Mouse (Mus musculus) MEL (cell line): ENCODE data around the gene Tmem177. TPM values are rescaled to one million over a fixed set of nuclear protein-coding genes. Genes with fewer than 3 reads are reported as not detected.

Experiments
- DNase-seq: peaks from one replicate; pipeline ENCODE4 v3.0.0; 2011; ENCODE audit warnings: low read depth, low spot score
- H3K27ac ChIP-seq: 2 replicates; pipeline ENCODE4 v1.5.1; 2012; ENCODE audit warnings: low read depth, mild to moderate bottlenecking, control low read depth, low read length, moderate library complexity; ENCODE audit not compliant: control insufficient read depth
- H3K27me3 ChIP-seq, 2 experiments: fragments of 150-350 bp in 1 of 2; sonication (generic) in 1 of 2; 2 replicates each; pipeline ENCODE4 v1.6.1; 2012; ENCODE audit warnings: low read length in 2 of 2, mild to moderate bottlenecking in 2 of 2, improper control_type of control experiment in 1 of 2, moderate library complexity in 1 of 2; ENCODE audit not compliant: insufficient read depth in 2 of 2, control insufficient read depth in 1 of 2
- H3K36me3 ChIP-seq, 2 experiments: 2 replicates each; pipeline ENCODE4 v1.6.1; 2012 to 2014; ENCODE audit warnings: low read length in 2 of 2, improper control_type of control experiment in 1 of 2, inconsistent platforms in 1 of 2, mild to moderate bottlenecking in 1 of 2; ENCODE audit not compliant: insufficient read depth in 2 of 2, control insufficient read depth in 1 of 2
- H3K4me1 ChIP-seq, 2 experiments: fragments of 150-350 bp in 1 of 2; sonication (generic) in 1 of 2; 2 replicates each; pipeline ENCODE4 v1.6.1; 2012; ENCODE audit warnings: low read length in 2 of 2, improper control_type of control experiment in 1 of 2, mild to moderate bottlenecking in 1 of 2; ENCODE audit not compliant: insufficient read depth in 2 of 2, control insufficient read depth in 1 of 2
- H3K4me3 ChIP-seq, 2 experiments: fragments of 150-350 bp in 1 of 2; sonication (generic) in 1 of 2; 2 replicates each; pipeline ENCODE4 v1.5.1; 2012; ENCODE audit warnings: low read depth in 2 of 2, low read length in 2 of 2, mild to moderate bottlenecking in 2 of 2, moderate library complexity in 2 of 2, control low read depth in 1 of 2, improper control_type of control experiment in 1 of 2; ENCODE audit not compliant: control insufficient read depth in 1 of 2, insufficient read depth in 1 of 2
- H3K79me2 ChIP-seq: 2 replicates; pipeline ENCODE4 v1.6.1; 2012; ENCODE audit warnings: mild to moderate bottlenecking, low read length, moderate library complexity; ENCODE audit not compliant: control insufficient read depth, poor library complexity, insufficient read depth
- H3K9ac ChIP-seq: 2 replicates; pipeline ENCODE4 v1.6.1; 2012; ENCODE audit warnings: low read depth, mild to moderate bottlenecking, control low read depth, low read length, moderate library complexity; ENCODE audit not compliant: control insufficient read depth, poor library complexity, severe bottlenecking
- H3K9me3 ChIP-seq: fragments of 150-350 bp; sonication (generic); replicated peaks from 2 replicates; pipeline ENCODE4 v1.6.1; 2012; ENCODE audit warnings: mild to moderate bottlenecking, low read length, improper control_type of control experiment, moderate library complexity; ENCODE audit not compliant: insufficient read depth
- CHD1 ChIP-seq: IDR thresholded peaks from 2 replicates; pipeline ENCODE4 v1.6.1; 2012; ENCODE audit warnings: low read depth, mild to moderate bottlenecking, inconsistent platforms, low read length, improper control_type of control experiment
- CTCF ChIP-seq, 3 experiments: IDR thresholded peaks in 2 of 3; conservative IDR thresholded peaks in 1 of 3; 2 replicates each; pipeline ENCODE4 v1.5.1; 2011 to 2012; ENCODE audit warnings: low read length in 3 of 3, low read depth in 2 of 3, mild to moderate bottlenecking in 2 of 3, improper control_type of control experiment in 1 of 3, inconsistent platforms in 1 of 3, mixed read lengths in 1 of 3, moderate library complexity in 1 of 3; ENCODE audit not compliant: control insufficient read depth in 1 of 3, insufficient read depth in 1 of 3, poor library complexity in 1 of 3, severe bottlenecking in 1 of 3
- E2F4 ChIP-seq: IDR thresholded peaks from 2 replicates; pipeline ENCODE4 v1.6.1; 2011; ENCODE audit warnings: low read depth, low read length, improper control_type of control experiment, borderline replicate concordance
- ELF1 ChIP-seq: IDR thresholded peaks from 2 replicates; pipeline ENCODE4 v1.6.1; 2014; ENCODE audit warnings: low read depth, mild to moderate bottlenecking, inconsistent platforms, low read length, improper control_type of control experiment, moderate library complexity
- ETS1 ChIP-seq: IDR thresholded peaks from 2 replicates; pipeline ENCODE4 v1.6.1; 2012; ENCODE audit warnings: low read depth, mild to moderate bottlenecking, inconsistent platforms, low read length, improper control_type of control experiment, moderate library complexity
- GATA1 ChIP-seq: IDR thresholded peaks from 2 replicates; pipeline ENCODE4 v1.6.1; 2011; ENCODE audit warnings: low read depth, low read length, improper control_type of control experiment
- HCFC1 ChIP-seq: IDR thresholded peaks from 2 replicates; pipeline ENCODE4 v1.6.1; 2012; ENCODE audit warnings: low read depth, mild to moderate bottlenecking, inconsistent platforms, low read length, improper control_type of control experiment, moderate library complexity
- MAX ChIP-seq: IDR thresholded peaks from 2 replicates; pipeline ENCODE4 v1.6.1; 2011; ENCODE audit warnings: low read length, improper control_type of control experiment
- MAZ ChIP-seq: IDR thresholded peaks from 2 replicates; pipeline ENCODE4 v1.6.1; 2012; ENCODE audit warnings: low read depth, mild to moderate bottlenecking, inconsistent platforms, low read length, improper control_type of control experiment
- MEF2A ChIP-seq: IDR thresholded peaks from 2 replicates; pipeline ENCODE4 v1.6.1; 2014; ENCODE audit warnings: low read depth, mild to moderate bottlenecking, inconsistent platforms, low read length, improper control_type of control experiment; ENCODE audit not compliant: poor library complexity, insufficient replicate concordance, severe bottlenecking; ENCODE audit errors: extremely low read depth
- MXI1 ChIP-seq: IDR thresholded peaks from 2 replicates; pipeline ENCODE4 v1.6.1; 2011; ENCODE audit warnings: mild to moderate bottlenecking, low read depth, low read length, improper control_type of control experiment
- MYB ChIP-seq: IDR thresholded peaks from 2 replicates; pipeline ENCODE4 v1.6.1; 2011; ENCODE audit warnings: mild to moderate bottlenecking, low read depth, low read length, improper control_type of control experiment
- MYC ChIP-seq: IDR thresholded peaks from 2 replicates; pipeline ENCODE4 v1.6.1; 2011; ENCODE audit warnings: low read depth, mild to moderate bottlenecking, low read length, improper control_type of control experiment, moderate library complexity
- NELFE ChIP-seq: IDR thresholded peaks from 2 replicates; pipeline ENCODE4 v1.6.1; 2011; ENCODE audit warnings: low read depth, low read length, improper control_type of control experiment
- NRF1 ChIP-seq: IDR thresholded peaks from 2 replicates; pipeline ENCODE4 v1.6.1; 2014; ENCODE audit warnings: low read depth, mild to moderate bottlenecking, inconsistent platforms, low read length, improper control_type of control experiment, moderate library complexity; ENCODE audit not compliant: poor library complexity, insufficient read depth, severe bottlenecking
- POLR2AphosphoS2 ChIP-seq: IDR thresholded peaks from 2 replicates; pipeline ENCODE4 v1.6.1; 2011; ENCODE audit warnings: low read length, improper control_type of control experiment
- POLR2AphosphoS5 ChIP-seq: IDR thresholded peaks from 2 replicates; pipeline ENCODE4 v1.6.1; 2012; ENCODE audit warnings: low read depth, borderline replicate concordance, mild to moderate bottlenecking, inconsistent platforms, low read length, moderate library complexity, mixed read lengths
- RAD21 ChIP-seq: IDR thresholded peaks from 2 replicates; pipeline ENCODE4 v1.6.1; 2011; ENCODE audit warnings: mild to moderate bottlenecking, low read depth, low read length, improper control_type of control experiment
- SMC3 ChIP-seq: IDR thresholded peaks from 2 replicates; pipeline ENCODE4 v1.6.1; 2011; ENCODE audit warnings: low read depth, low read length, improper control_type of control experiment
- TBP ChIP-seq: IDR thresholded peaks from 2 replicates; pipeline ENCODE4 v1.8.0; 2011; ENCODE audit warnings: low read depth, low read length, improper control_type of control experiment
- ZC3H11A ChIP-seq: IDR thresholded peaks from 2 replicates; pipeline ENCODE4 v1.6.1; 2012; ENCODE audit warnings: low read depth, mild to moderate bottlenecking, inconsistent platforms, low read length, improper control_type of control experiment
- ZMIZ1 ChIP-seq: IDR thresholded peaks from 2 replicates; pipeline ENCODE4 v1.6.1; 2012; ENCODE audit warnings: low read depth, mild to moderate bottlenecking, inconsistent platforms, low read length, improper control_type of control experiment, moderate library complexity
- ZNF384 ChIP-seq: IDR thresholded peaks from 2 replicates; pipeline ENCODE4 v1.6.1; 2012; ENCODE audit warnings: low read depth, mild to moderate bottlenecking, inconsistent platforms, low read length, improper control_type of control experiment
- polyA plus RNA-seq, 2 experiments: library from polyadenylated mRNA; stranded (reverse) in 1 of 2; unstranded in 1 of 2; fragments of >175 nt in 1 of 2; fragments of >200 nt in 1 of 2; gene quantifications; 2 replicates each; pipeline versions ENCODE4 v1.2.1 to v1.2.4; 2012; ENCODE audit warnings: low replicate concordance in 2 of 2, low read depth in 1 of 2; ENCODE audit not compliant: insufficient read length in 2 of 2, insufficient read depth in 1 of 2, missing spikeins in 1 of 2
- total RNA-seq: library from RNA; depleted of rRNA; stranded (reverse); fragments of 300-350 nt; gene quantifications from 2 replicates; pipeline ENCODE4 v1.2.3, GENCODE M21; 2012

The Tmem177 gene
- total and polyA plus RNA-seq, 3 experiments = 6.0 to 7.5 TPM; not detected in 1

DNA sequence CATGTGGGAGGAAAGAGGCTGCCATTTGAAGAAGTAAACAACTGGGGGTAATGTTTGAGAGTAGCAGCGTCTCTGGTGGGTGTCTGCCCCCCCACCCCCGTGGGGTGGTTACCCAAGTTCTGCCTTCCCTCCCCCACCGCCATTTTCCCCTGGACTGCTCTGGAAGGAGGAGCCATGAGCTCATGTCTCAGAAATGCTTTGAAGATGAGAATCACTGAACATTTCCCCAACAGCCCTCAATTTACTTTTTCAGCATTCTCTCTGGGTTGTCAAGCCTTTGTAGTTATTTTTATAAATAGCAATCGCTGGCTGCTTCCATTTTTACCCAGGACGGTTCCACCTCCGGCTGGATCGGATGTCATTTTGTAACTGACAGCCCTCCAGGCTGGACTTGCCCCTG lies 26.7 kb downstream of the Tmem177 start:
- Histone ChIP-seq H3K27ac (no peak overlapping the region), H3K4me3 (no peak overlapping the region), H3K4me1 (peaks cover 0 to 3% of the 10 kb centered on the region in 2 experiments; a peak in 3 of 4 replicates), H3K27me3 (0 out of 4 replicates have a peak, but pooled peaks cover 0 to 1% of the 10 kb centered on the region in 2 experiments), H3K9me3 (no peaks in the 10 kb centered on the region), H3K9ac (no peak overlapping the region)
- TF ChIP-seq E2F4 = no peak
- no peak for TF ChIP-seq RAD21
- TF ChIP-seq ZC3H11A = no peak
- no peak for TF ChIP-seq HCFC1
- no peak for TF ChIP-seq GATA1
- no peak for TF ChIP-seq ZNF384
- TF ChIP-seq MYB = no peak
- TF ChIP-seq MEF2A = no peak
- TF ChIP-seq, all 39 proteins: peak for 0
- Histone ChIP-seq H3K36me3 (no peaks in the 10 kb centered on the region), H3K79me2 (no peaks in the 10 kb centered on the region)
- no peak for DNase-seq

DNA sequence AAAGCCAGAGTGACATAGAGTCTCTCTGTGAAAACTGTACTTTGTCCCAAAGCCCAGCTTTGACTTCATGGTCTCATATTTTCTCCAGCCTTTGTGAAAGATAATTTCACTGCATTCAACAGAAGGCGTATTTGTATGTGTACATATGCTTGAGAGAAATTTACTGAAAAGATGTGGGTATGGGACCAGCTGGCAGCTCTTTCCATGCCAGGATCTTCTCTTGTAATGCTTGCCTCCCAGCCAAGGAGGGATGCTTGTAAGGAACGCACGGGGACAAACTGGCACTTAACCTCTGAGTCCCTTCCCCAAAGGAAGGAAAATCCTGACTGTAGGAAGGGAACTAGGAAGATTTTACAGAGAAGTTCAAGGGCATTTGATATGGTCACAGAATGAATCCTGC lies 28.7 kb downstream of the Tmem177 start:
- Histone ChIP-seq H3K9me3 (no peaks in the 10 kb centered on the region), H3K27ac (no peak overlapping the region), H3K4me3 (no peak overlapping the region), H3K36me3 (no peaks in the 10 kb centered on the region), H3K4me1 (peaks cover 0 to 3% of the 10 kb centered on the region in 2 experiments; a peak in 1 of 4 replicates), H3K79me2 (no peaks in the 10 kb centered on the region), H3K27me3 (0 out of 4 replicates have a peak, but pooled peaks cover 0 to 1% of the 10 kb centered on the region in 2 experiments), H3K9ac (no peak overlapping the region)
- TF ChIP-seq ETS1 = no peak
- no peak for TF ChIP-seq CTCF (IDR thresholded peaks at IDR 0.05 in 2 of 3, conservative IDR thresholded peaks at IDR 0.05 in 1 of 3; ENCODE audit: control insufficient read depth in 1 of 3, insufficient read depth in 1 of 3, low read depth in 2 of 3, low read length in 3 of 3, poor library complexity in 1 of 3, severe bottlenecking in 1 of 3)
- no peak for TF ChIP-seq CHD1
- no peak for TF ChIP-seq MAX
- no peak for TF ChIP-seq POLR2AphosphoS5
- TF ChIP-seq ZNF384 = no peak
- TF ChIP-seq E2F4 = no peak
- no peak for TF ChIP-seq MEF2A
- no peak for TF ChIP-seq MXI1
- no peak for TF ChIP-seq MAZ
- no peak for TF ChIP-seq POLR2AphosphoS2
- no peak for TF ChIP-seq NRF1
- TF ChIP-seq NELFE = no peak
- no peak for TF ChIP-seq ZC3H11A
- TF ChIP-seq ELF1 = no peak
- no peak for TF ChIP-seq SMC3
- TF ChIP-seq TBP = no peak
- TF ChIP-seq ZMIZ1 = no peak
- no peak for TF ChIP-seq MYC
- no peak for DNase-seq
